Mouse (Mus musculus): Measurements from ENCODE around the gene Ccng1.
"Not testable (repeated sequence)": the region's sequence is repeated elsewhere in the genome, so short reads cannot be mapped to it uniquely, and the experiment has no call there.

Ccng1 gene

DNA sequence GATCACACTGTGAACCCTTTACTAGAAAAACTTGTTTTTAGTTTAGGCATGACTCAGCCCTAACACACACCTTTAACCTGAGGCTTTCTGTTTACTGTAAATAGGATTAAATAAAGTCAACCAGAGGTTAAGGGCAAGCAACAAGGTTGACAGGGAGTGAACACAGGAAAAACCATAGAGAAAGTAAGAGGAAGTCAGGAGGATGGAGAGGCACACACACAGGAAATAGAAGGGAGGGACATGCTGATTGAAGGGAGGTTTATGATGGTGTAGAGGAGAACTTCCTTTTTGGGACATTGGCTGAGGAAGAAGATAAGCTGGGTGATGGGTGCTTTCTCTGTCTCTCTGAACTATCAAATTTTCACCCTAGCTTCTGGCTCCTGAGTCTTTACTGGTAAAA lies 36.8 kb downstream of the Ccng1 start:
- DNase-seq (ENCODE audit: low spot score) = no peak

DNA sequence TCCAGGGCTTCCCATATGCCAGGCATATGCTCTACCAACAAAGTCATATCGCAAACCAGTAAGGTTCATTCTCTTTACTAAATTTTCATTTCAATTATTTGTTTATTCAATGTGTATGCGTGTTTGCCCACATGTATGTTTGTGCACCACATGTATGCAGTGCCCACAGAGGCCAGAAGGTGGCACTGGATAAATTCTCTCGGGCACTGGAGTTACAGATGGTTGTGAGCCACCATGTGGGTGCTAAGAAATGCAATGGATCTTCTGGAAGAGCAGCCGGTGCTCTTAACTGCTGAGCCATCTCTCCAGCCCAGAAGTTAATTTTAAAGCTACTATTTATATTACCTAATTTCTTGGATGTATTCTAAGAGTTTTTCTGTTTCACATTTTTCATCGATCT lies 39.6 kb downstream of the Ccng1 start:
- no peak for DNase-seq (ENCODE audit: low spot score)

DNA sequence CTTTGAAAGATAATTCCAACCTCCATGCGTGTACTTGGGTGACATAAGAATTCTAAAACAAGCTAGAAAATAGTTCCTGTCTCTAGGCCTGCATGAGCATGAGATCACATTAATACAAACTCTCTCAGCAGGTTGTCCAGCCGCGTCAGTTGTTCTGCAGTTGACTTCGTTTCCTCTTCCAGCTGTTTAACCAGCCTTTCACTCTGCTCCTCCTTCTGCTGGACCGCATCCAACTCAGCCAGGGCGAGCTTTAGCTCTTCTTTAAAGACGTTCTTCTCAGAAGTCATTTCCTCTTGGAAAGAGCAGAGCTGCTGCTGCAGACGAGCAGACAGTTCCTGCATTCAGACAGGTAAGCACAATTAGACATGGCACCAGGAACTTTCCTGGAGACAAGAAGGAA lies 41.3 kb downstream of the Ccng1 start:
- no peak for DNase-seq (ENCODE audit: low spot score)

DNA sequence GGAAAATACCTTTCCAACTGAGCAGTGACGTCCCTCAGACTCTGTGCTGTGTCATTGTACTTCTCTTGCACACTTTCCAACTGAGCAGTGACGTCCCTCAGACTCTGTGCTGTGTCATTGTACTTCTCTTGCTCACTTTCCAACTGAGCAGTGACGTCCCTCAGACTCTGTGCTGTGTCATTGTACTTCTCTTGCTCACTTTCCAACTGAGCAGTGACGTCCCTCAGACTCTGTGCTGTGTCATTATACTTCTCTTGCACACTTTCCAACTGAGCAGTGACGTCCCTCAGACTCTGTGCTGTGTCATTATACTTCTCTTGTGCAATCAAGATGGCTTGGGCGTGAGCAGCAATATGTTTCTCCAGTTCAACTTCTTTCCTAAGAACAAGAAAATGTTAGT lies 45.2 kb downstream of the Ccng1 start:
- not testable (repeated sequence) for DNase-seq (ENCODE audit: low spot score)
